Mouse (Mus musculus): Measurements from ENCODE around the gene Zfp523. TPM values are rescaled to one million over a fixed set of nuclear protein-coding genes. Genes with fewer than 3 reads are reported as not detected.

The Zfp523 gene
- total and polyA plus RNA-seq, 2 experiments from 2014 or later: 14.9 to 33.0 TPM

DNA sequence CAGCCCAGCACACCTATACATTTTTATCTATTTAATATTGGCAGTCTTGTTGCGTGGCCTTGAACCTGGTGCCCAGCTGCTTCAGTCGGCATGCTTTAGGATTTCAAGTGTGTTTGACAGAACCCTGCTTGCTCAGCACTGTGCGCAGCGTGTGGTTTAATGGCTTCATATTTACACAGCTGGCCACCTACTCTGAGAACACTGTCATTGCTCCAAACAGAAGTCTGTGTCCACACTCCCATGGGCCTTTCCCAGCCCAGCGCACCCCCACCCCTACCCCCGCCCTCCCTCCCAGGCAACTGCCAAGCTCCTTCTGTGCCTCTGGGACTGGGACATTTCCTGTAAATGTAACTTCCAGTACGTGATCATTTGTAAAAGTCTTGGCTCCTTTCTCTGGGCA lies 76.3 kb downstream of the Zfp523 start:
- Histone ChIP-seq H3K4me2 (ENCODE audit: low read depth, low read length) (no peak overlapping the region), H3K4me1 (ENCODE audit: control insufficient read depth, insufficient read depth) (peaks cover 52% of the 10 kb centered on the region), H3K9ac (replicated peaks; ENCODE audit: low read depth, low read length) (no peak overlapping the region), H3K4me3 (ENCODE audit: low read depth, low read length) (no peak overlapping the region), H3K36me3 (replicated peaks; ENCODE audit: control insufficient read depth, insufficient read depth, low read length) (no peaks in the 10 kb centered on the region; the same call in 1 of the 2 replicates), H3K27ac (ENCODE audit: low read depth) (no peak overlapping the region), H3K27me3 (ENCODE audit: control insufficient read depth, insufficient read depth, low read length) (no peaks in the 10 kb centered on the region), H3K9me3 (replicated peaks; ENCODE audit: control insufficient read depth, low read length) (no peaks in the 10 kb centered on the region)
- TF ChIP-seq CTCF (IDR thresholded peaks at IDR 0.05; ENCODE audit: low read depth): no peak
- no peak for TF ChIP-seq EP300 (IDR thresholded peaks at IDR 0.05; ENCODE audit: low read depth)
- 0 out of 2 replicates have a peak, but pooled peaks have one; percentile 27 for ATAC-seq (ENCODE audit: insufficient read depth, low read depth)
- peak; percentile 21 for DNase-seq (ENCODE audit: low spot score)
- 67% methylated on average over 7 of the region's 7 CpGs for WGBS

GRCm38 (mm10) chr17:28254804-28255203 lies 77.9 kb downstream of the Zfp523 start:
- DNase-seq (ENCODE audit: low spot score) (no peak), ATAC-seq (ENCODE audit: insufficient read depth, low read depth) (no peak)
- no peak overlapping the region for H3K4me3 ChIP-seq (ENCODE audit: low read depth, low read length)
- no peaks in the 10 kb centered on the region for H3K27me3 ChIP-seq (ENCODE audit: control insufficient read depth, insufficient read depth, low read length)
- no peak for TF ChIP-seq EP300 (IDR thresholded peaks at IDR 0.05; ENCODE audit: low read depth)
- TF ChIP-seq CTCF (IDR thresholded peaks at IDR 0.05; ENCODE audit: low read depth): no peak
- no peak overlapping the region for H3K27ac ChIP-seq (ENCODE audit: low read depth)
- no peak overlapping the region for H3K9ac ChIP-seq (replicated peaks; ENCODE audit: low read depth, low read length)
- H3K36me3 ChIP-seq (replicated peaks; ENCODE audit: control insufficient read depth, insufficient read depth, low read length): no peaks in the 10 kb centered on the region
- WGBS: 68% methylated on average over 4 of the region's 4 CpGs
- no peaks in the 10 kb centered on the region; the same call in 1 of the 2 replicates for H3K9me3 ChIP-seq (replicated peaks; ENCODE audit: control insufficient read depth, low read length)
- H3K4me2 ChIP-seq (ENCODE audit: low read depth, low read length): no peak overlapping the region
- H3K4me1 ChIP-seq (ENCODE audit: control insufficient read depth, insufficient read depth): peaks cover 44% of the 10 kb centered on the region

Other genes with a start within 250 kb of the Zfp523 start
- gene Tcp11, start 96.5 kb upstream of the Zfp523 start, total RNA-seq (2014; rRNA removed; ENCODE audit: low replicate concordance): 0.15 TPM in 1 of 2 replicates, not detected in the other
- 0.15 and 0.25 TPM in 2 replicates for gene Tcp11, start 96.5 kb upstream of the Zfp523 start, polyA plus RNA-seq (2015; fragmentation: Nextera tagmentation; extraction: Ambion mirVana)
- 1.2 and 3.0 TPM in 2 replicates for gene Scube3, start 35.0 kb upstream of the Zfp523 start, total RNA-seq (2014; rRNA removed; ENCODE audit: low replicate concordance)
- 0.14 and 0.21 TPM in 2 replicates for gene Scube3, start 35.0 kb upstream of the Zfp523 start, polyA plus RNA-seq (2015; fragmentation: Nextera tagmentation; extraction: Ambion mirVana)
- 3.5 and 5.8 TPM in 2 replicates for gene Def6, start 30.6 kb downstream of the Zfp523 start, total RNA-seq (2014; rRNA removed; ENCODE audit: low replicate concordance)
- 2.5 and 2.8 TPM in 2 replicates for gene Def6, start 30.6 kb downstream of the Zfp523 start, polyA plus RNA-seq (2015; fragmentation: Nextera tagmentation; extraction: Ambion mirVana)
- gene Ppard, start 55.6 kb downstream of the Zfp523 start, total RNA-seq (2014; rRNA removed; ENCODE audit: low replicate concordance): 6.6 and 23.1 TPM in 2 replicates
- 0.99 and 1.4 TPM in 2 replicates for gene Ppard, start 55.6 kb downstream of the Zfp523 start, polyA plus RNA-seq (2015; fragmentation: Nextera tagmentation; extraction: Ambion mirVana)
- gene Fance, start 136.4 kb downstream of the Zfp523 start, total RNA-seq (2014; rRNA removed; ENCODE audit: low replicate concordance): 14.1 and 21.7 TPM in 2 replicates
- gene Fance, start 136.4 kb downstream of the Zfp523 start, polyA plus RNA-seq (2015; fragmentation: Nextera tagmentation; extraction: Ambion mirVana): 13.8 and 14.1 TPM in 2 replicates
- gene Rpl10a, start 151.3 kb downstream of the Zfp523 start, total RNA-seq (2014; rRNA removed; ENCODE audit: low replicate concordance): 817 and 939 TPM in 2 replicates
- 255 and 273 TPM in 2 replicates for gene Rpl10a, start 151.3 kb downstream of the Zfp523 start, polyA plus RNA-seq (2015; fragmentation: Nextera tagmentation; extraction: Ambion mirVana)
- 13.1 and 19.7 TPM in 2 replicates for gene Tead3, start 173.7 kb downstream of the Zfp523 start, total RNA-seq (2014; rRNA removed; ENCODE audit: low replicate concordance)
- gene Tead3, start 173.7 kb downstream of the Zfp523 start, polyA plus RNA-seq (2015; fragmentation: Nextera tagmentation; extraction: Ambion mirVana): 3.2 and 3.3 TPM in 2 replicates
- 0.61 and 5.3 TPM in 2 replicates for gene Tulp1, start 188.1 kb downstream of the Zfp523 start, total RNA-seq (2014; rRNA removed; ENCODE audit: low replicate concordance)
- 0.86 and 1.3 TPM in 2 replicates for gene Tulp1, start 188.1 kb downstream of the Zfp523 start, polyA plus RNA-seq (2015; fragmentation: Nextera tagmentation; extraction: Ambion mirVana)

All from heart, postnatal 0 days (tissue).